Mouse (Mus musculus) forebrain, embryonic 11.5 days (tissue): Measurements from ENCODE around the gene Prkcb. TPM values are rescaled to one million over a fixed set of nuclear protein-coding genes. Genes with fewer than 3 reads are reported as not detected.

Experiments
- ATAC-seq: fragments of 200-750 bp; cut with Nextera tagmentation; replicated peaks from 2 replicates; pipeline ENCODE4 v1.8.0; 2017; ENCODE audit warnings: moderate TSS enrichment; ENCODE audit not compliant: low FRiP score
- DNase-seq: peaks from one replicate; pipeline ENCODE4 v3.0.0-alpha.2; 2017; ENCODE audit warnings: low spot score
- H3K27ac ChIP-seq: fragments of 300-500 bp; sonication (generic); 2 replicates; pipeline ENCODE4 v1.5.1; 2014; ENCODE audit warnings: low read depth, low read length
- H3K27me3 ChIP-seq: fragments of 300-500 bp; sonication (generic); 2 replicates; pipeline ENCODE4 v1.6.1; 2014; ENCODE audit warnings: mild to moderate bottlenecking, low read length, mixed read lengths; ENCODE audit not compliant: control insufficient read depth, insufficient read depth
- H3K36me3 ChIP-seq: fragments of 300-500 bp; sonication (generic); 2 replicates; pipeline ENCODE4 v1.6.1; 2014; ENCODE audit warnings: mild to moderate bottlenecking, low read length, moderate library complexity, mixed read lengths; ENCODE audit not compliant: control insufficient read depth, insufficient read depth
- H3K4me1 ChIP-seq: fragments of 300-500 bp; sonication (generic); replicated peaks from 2 replicates; pipeline ENCODE4 v1.6.1; 2014; ENCODE audit warnings: low read length, mixed read lengths; ENCODE audit not compliant: control insufficient read depth, insufficient read depth
- H3K4me2 ChIP-seq: fragments of 300-500 bp; sonication (generic); 2 replicates; pipeline ENCODE4 v1.6.1; 2014; ENCODE audit warnings: low read depth, mild to moderate bottlenecking, low read length, moderate library complexity, mixed read lengths; ENCODE audit not compliant: severe bottlenecking
- H3K4me3 ChIP-seq: fragments of 300-500 bp; sonication (generic); 2 replicates; pipeline ENCODE4 v1.5.1; 2014; ENCODE audit warnings: low read depth, low read length
- H3K9ac ChIP-seq: fragments of 300-500 bp; sonication (generic); 2 replicates; pipeline ENCODE4 v1.6.1; 2014; ENCODE audit warnings: low read length
- H3K9me3 ChIP-seq: fragments of 300-500 bp; sonication (generic); 2 replicates; pipeline ENCODE4 v1.6.1; 2016; ENCODE audit warnings: low read length, mixed read lengths; ENCODE audit not compliant: control insufficient read depth
- WGBS: fragments of 180-500 bp; shearing (Covaris S2); extraction: QIAGEN DNeasy Blood & Tissue Kit; methylation state at CpG from one replicate; pipeline ENCODE4 v1.1.7; 2014; 5-methylcytosine and 5-hydroxymethylcytosine counted together
- polyA plus RNA-seq: library from polyadenylated mRNA; unstranded; fragments of >200 nt; fragmentation: Nextera tagmentation; extraction: Ambion mirVana; gene quantifications from 2 replicates; pipeline ENCODE4 v1.2.1, GENCODE M21; 2014

The Prkcb gene
- polyA plus RNA-seq, 1 experiment from 2014 or later, result 10.0 TPM

GRCm38 (mm10) chr7:122630386-122630785, 341.8 kb downstream of the Prkcb start:
- ATAC-seq (no peak), DNase-seq (no peak)
- H3K27ac ChIP-seq, result no peak overlapping the region
- no peaks in the 10 kb centered on the region for H3K4me1 ChIP-seq
- H3K36me3 ChIP-seq, result no peaks in the 10 kb centered on the region
- H3K9ac ChIP-seq, result no peak overlapping the region
- no peaks in the 10 kb centered on the region for H3K9me3 ChIP-seq
- no peak overlapping the region for H3K4me3 ChIP-seq
- H3K4me2 ChIP-seq, result no peak overlapping the region
- no peaks in the 10 kb centered on the region for H3K27me3 ChIP-seq
- WGBS, result 92% methylated on average over 2 of the region's 2 CpGs

GRCm38 (mm10) chr7:122631151-122631550, 342.6 kb downstream of the Prkcb start:
- Histone ChIP-seq H3K4me2 (no peak overlapping the region), H3K4me3 (no peak overlapping the region), H3K27me3 (no peaks in the 10 kb centered on the region), H3K27ac (no peak overlapping the region), H3K4me1 (no peaks in the 10 kb centered on the region), H3K36me3 (no peaks in the 10 kb centered on the region), H3K9ac (no peak overlapping the region), H3K9me3 (no peaks in the 10 kb centered on the region)
- DNase-seq (no peak), ATAC-seq (no peak)
- WGBS, result 77% methylated on average over 3 of the region's 3 CpGs

GRCm38 (mm10) chr7:122632946-122633345, 344.4 kb downstream of the Prkcb start:
- no peak for ATAC-seq
- H3K9me3 ChIP-seq, result no peaks in the 10 kb centered on the region
- no peaks in the 10 kb centered on the region for H3K27me3 ChIP-seq
- H3K36me3 ChIP-seq, result no peaks in the 10 kb centered on the region
- DNase-seq, result no peak
- H3K4me2 ChIP-seq, result no peak overlapping the region
- no peak overlapping the region for H3K4me3 ChIP-seq
- H3K4me1 ChIP-seq, result no peaks in the 10 kb centered on the region
- no peak overlapping the region for H3K9ac ChIP-seq
- WGBS, result 84% methylated on average over 5 of the region's 5 CpGs
- H3K27ac ChIP-seq, result no peak overlapping the region

- Histone ChIP-seq H3K4me1 (no peaks in the 10 kb centered on the region), H3K36me3 (no peaks in the 10 kb centered on the region), H3K9ac (no peak overlapping the region), H3K9me3 (no peaks in the 10 kb centered on the region), H3K27me3 (no peaks in the 10 kb centered on the region), H3K4me2 (no peak overlapping the region), H3K27ac (no peak overlapping the region), H3K4me3 (no peak overlapping the region)
- DNase-seq (no peak), ATAC-seq (no peak)
- WGBS, result 87% methylated on average over 5 of the region's 5 CpGs
Measured at GRCm38 (mm10) chr7:122633463-122633862, 344.9 kb downstream of the Prkcb start.

- ATAC-seq (no peak), DNase-seq (no peak)
Measured at GRCm38 (mm10) chr7:122643676-122644075, 355.1 kb downstream of the Prkcb start.

GRCm38 (mm10) chr7:122649306-122649705, 360.8 kb downstream of the Prkcb start:
- H3K27ac ChIP-seq, result no peak overlapping the region
- no peaks in the 10 kb centered on the region for H3K36me3 ChIP-seq
- 84% methylated on average over 10 of the region's 10 CpGs for whole genome bisulfite sequencing
- H3K9me3 ChIP-seq, result no peaks in the 10 kb centered on the region
- no peak overlapping the region for H3K4me3 ChIP-seq
- ATAC-seq, result no peak
- H3K9ac ChIP-seq, result no peak overlapping the region
- H3K4me2 ChIP-seq, result no peak overlapping the region
- H3K27me3 ChIP-seq, result no peaks in the 10 kb centered on the region
- no peaks in the 10 kb centered on the region for H3K4me1 ChIP-seq
- no peak for DNase-seq

More at GRCm38 (mm10) chr7:122643676-122644075, 355.1 kb downstream of the Prkcb start:
- Histone ChIP-seq H3K27me3 (no peaks in the 10 kb centered on the region), H3K9me3 (no peaks in the 10 kb centered on the region), H3K9ac (no peak overlapping the region), H3K36me3 (no peaks in the 10 kb centered on the region), H3K4me3 (no peak overlapping the region), H3K4me1 (no peaks in the 10 kb centered on the region), H3K27ac (no peak overlapping the region), H3K4me2 (no peak overlapping the region)
- WGBS, result 92% methylated on average over 8 of the region's 8 CpGs

GRCm38 (mm10) chr7:122652523-122652922, 364.0 kb downstream of the Prkcb start:
- H3K27me3 ChIP-seq, result no peaks in the 10 kb centered on the region
- H3K4me3 ChIP-seq, result no peak overlapping the region
- no peaks in the 10 kb centered on the region for H3K4me1 ChIP-seq
- DNase-seq, result no peak
- no peak overlapping the region for H3K27ac ChIP-seq
- H3K9me3 ChIP-seq, result no peaks in the 10 kb centered on the region
- H3K9ac ChIP-seq, result no peak overlapping the region
- ATAC-seq, result no peak
- 95% methylated on average over 3 of the region's 3 CpGs for WGBS
- no peaks in the 10 kb centered on the region for H3K36me3 ChIP-seq
- H3K4me2 ChIP-seq, result no peak overlapping the region

- H3K9me3 ChIP-seq, result no peaks in the 10 kb centered on the region
- WGBS, result 90% methylated on average over 3 of the region's 3 CpGs
- no peak overlapping the region for H3K27ac ChIP-seq
- no peak overlapping the region for H3K4me3 ChIP-seq
- ATAC-seq (no peak), DNase-seq (no peak)
- H3K4me1 ChIP-seq, result no peaks in the 10 kb centered on the region
- H3K9ac ChIP-seq, result no peak overlapping the region
- H3K27me3 ChIP-seq, result no peaks in the 10 kb centered on the region
- H3K36me3 ChIP-seq, result no peaks in the 10 kb centered on the region
- no peak overlapping the region for H3K4me2 ChIP-seq
Measured at GRCm38 (mm10) chr7:122656671-122657070, 368.1 kb downstream of the Prkcb start.

- H3K27ac ChIP-seq, result no peak overlapping the region
- DNase-seq (no peak), ATAC-seq (no peak)
- no peaks in the 10 kb centered on the region for H3K4me1 ChIP-seq
- H3K27me3 ChIP-seq, result no peaks in the 10 kb centered on the region
- H3K4me3 ChIP-seq, result no peak overlapping the region
- no peaks in the 10 kb centered on the region for H3K36me3 ChIP-seq
- 94% methylated on average over 5 of the region's 5 CpGs for WGBS
- no peak overlapping the region for H3K9ac ChIP-seq
- H3K4me2 ChIP-seq, result no peak overlapping the region
- no peaks in the 10 kb centered on the region for H3K9me3 ChIP-seq
Measured at GRCm38 (mm10) chr7:122657423-122658126, 369.0 kb downstream of the Prkcb start.
